Mouse (Mus musculus) myocyte (in vitro differentiated cells): ENCODE results near the gene Tmem123.

Source experiments
- CEBPB ChIP-seq: IDR thresholded peaks from 2 replicates; pipeline ENCODE4 v1.6.1; 2011; ENCODE audit warnings: mild to moderate bottlenecking, moderate library complexity; ENCODE audit not compliant: poor library complexity, insufficient read depth, severe bottlenecking
- MAX ChIP-seq: IDR thresholded peaks from one replicate; pipeline ENCODE4 v1.6.1; 2011; ENCODE audit warnings: low read depth, mild to moderate bottlenecking, control low read depth
- MYOD1 ChIP-seq, 3 experiments: IDR thresholded peaks; one replicate each; pipeline ENCODE4 v1.6.1; 2011; ENCODE audit warnings: control low read depth in 2 of 3, low read depth in 2 of 3, mild to moderate bottlenecking in 2 of 3, moderate library complexity in 1 of 3; ENCODE audit not compliant: insufficient read length in 2 of 3, control insufficient read depth in 1 of 3
- POLR2A ChIP-seq: IDR thresholded peaks from one replicate; pipeline ENCODE4 v1.6.1; 2011; ENCODE audit warnings: low read depth, mild to moderate bottlenecking, control low read depth, moderate library complexity; ENCODE audit not compliant: insufficient read length
- REST ChIP-seq: IDR thresholded peaks from one replicate; pipeline ENCODE4 v1.6.1; 2011; ENCODE audit warnings: mild to moderate bottlenecking, control low read depth, moderate library complexity; ENCODE audit not compliant: insufficient read depth, insufficient read length
- USF1 ChIP-seq: IDR thresholded peaks from one replicate; pipeline ENCODE4 v1.6.1; 2011; ENCODE audit warnings: low read depth, mild to moderate bottlenecking, control low read depth, moderate library complexity

DNA sequence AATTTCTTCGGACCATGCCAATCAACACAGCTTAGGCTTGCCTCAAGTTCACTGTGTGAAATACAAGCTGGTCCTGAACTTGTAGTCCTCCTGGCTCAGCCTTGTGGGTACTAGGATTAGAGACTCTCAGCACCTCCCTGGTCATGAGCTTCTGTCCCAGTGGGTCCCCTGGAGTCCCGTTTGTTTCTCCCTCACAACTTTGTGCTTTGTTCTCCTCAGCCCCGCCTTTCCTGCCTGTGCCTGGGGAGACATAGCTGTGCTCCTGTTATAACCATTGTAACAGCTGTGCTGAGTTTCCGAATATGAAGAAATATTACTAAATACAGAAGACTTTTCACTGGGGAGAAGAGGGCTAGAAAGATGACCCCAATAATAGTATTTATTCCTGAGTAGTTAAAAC, 5.2 kb downstream of the Tmem123 start:
- TF ChIP-seq MAX (no peak), POLR2A (no peak), CEBPB (no peak), USF1 (no peak), REST (no peak), MYOD1 (IDR thresholded peaks at IDR 0.05; ENCODE audit: control insufficient read depth in 1 of 3, insufficient read length in 2 of 3, low read depth in 2 of 3) (no peak)
